Mouse (Mus musculus) CH12.LX (cell line): Measurements from ENCODE around the gene Rps6ka2. TPM values are rescaled to one million over a fixed set of nuclear protein-coding genes. Genes with fewer than 3 reads are reported as not detected.
A peak's percentile ranks its signal among the peaks of the same experiment; 100 is the strongest.

Source experiments
- DNase-seq: peaks from one replicate; pipeline ENCODE4 v3.0.0-alpha.2; 2013; ENCODE audit errors: extremely low read depth
- H3K27ac ChIP-seq: 2 replicates; pipeline ENCODE4 v1.5.1; 2012; ENCODE audit warnings: low read depth, mild to moderate bottlenecking, control low read depth, moderate library complexity; ENCODE audit not compliant: insufficient read depth
- H3K27me3 ChIP-seq: replicated peaks from 2 replicates; pipeline ENCODE3; 2012; ENCODE audit warnings: inconsistent platforms
- H3K36me3 ChIP-seq, 2 experiments: replicated peaks in 1 of 2; 2 replicates each; pipeline versions ENCODE3 to v1.6.1; 2012; ENCODE audit warnings: inconsistent platforms in 1 of 2, low read length in 1 of 2, mild to moderate bottlenecking in 1 of 2, mixed read lengths in 1 of 2, moderate library complexity in 1 of 2; ENCODE audit not compliant: control insufficient read depth in 1 of 2, insufficient read depth in 1 of 2
- H3K4me1 ChIP-seq, 2 experiments: 2 replicates each; pipeline ENCODE4 v1.6.1; 2012; ENCODE audit warnings: inconsistent platforms in 1 of 2, moderate library complexity in 1 of 2; ENCODE audit not compliant: insufficient read depth in 2 of 2, control insufficient read depth in 1 of 2
- H3K4me2 ChIP-seq: 2 replicates; pipeline ENCODE4 v1.6.1; 2012; ENCODE audit warnings: low read depth, mild to moderate bottlenecking, control low read depth; ENCODE audit not compliant: poor library complexity, insufficient read depth, severe bottlenecking
- H3K4me3 ChIP-seq, 3 experiments: fragments of 150-350 bp in 1 of 3; sonication (generic) in 1 of 3; replicated peaks in 1 of 3; 2 replicates each; pipeline versions ENCODE3 to v1.5.1; 2011 to 2012; ENCODE audit warnings: low read depth in 2 of 3, low read length in 2 of 3, mild to moderate bottlenecking in 2 of 3, moderate library complexity in 2 of 3, control low read depth in 1 of 3, improper control_type of control experiment in 1 of 3, inconsistent platforms in 1 of 3, mixed read lengths in 1 of 3; ENCODE audit not compliant: poor library complexity in 1 of 3
- H3K79me2 ChIP-seq: replicated peaks from 2 replicates; pipeline ENCODE4 v1.6.1; 2012; ENCODE audit warnings: mild to moderate bottlenecking, moderate library complexity; ENCODE audit not compliant: control insufficient read depth, poor library complexity, insufficient read depth, severe bottlenecking; ENCODE audit errors: extremely low read depth
- H3K9ac ChIP-seq: 2 replicates; pipeline ENCODE4 v1.6.1; 2012; ENCODE audit warnings: low read depth, mild to moderate bottlenecking, control low read depth, moderate library complexity; ENCODE audit not compliant: insufficient read depth
- H3K9me3 ChIP-seq: replicated peaks from 2 replicates; pipeline ENCODE3; 2012; ENCODE audit warnings: low read length, inconsistent platforms, mixed read lengths
- BHLHE40 ChIP-seq: IDR thresholded peaks from 2 replicates; pipeline ENCODE4 v1.6.1; 2011; ENCODE audit warnings: mild to moderate bottlenecking, low read depth, low read length, improper control_type of control experiment
- CTCF ChIP-seq, 2 experiments: IDR thresholded peaks in 1 of 2; conservative IDR thresholded peaks in 1 of 2; 2 replicates each; pipeline ENCODE4 v1.5.1; 2011 to 2012; ENCODE audit warnings: low read depth in 2 of 2, low read length in 2 of 2, improper control_type of control experiment in 1 of 2, inconsistent platforms in 1 of 2, mild to moderate bottlenecking in 1 of 2, moderate library complexity in 1 of 2
- ETS1 ChIP-seq: conservative IDR thresholded peaks from 2 replicates; pipeline ENCODE4 v1.6.1; 2012; ENCODE audit warnings: low read depth, mild to moderate bottlenecking, inconsistent platforms, low read length, improper control_type of control experiment, moderate library complexity
- IRF4 ChIP-seq: IDR thresholded peaks from 2 replicates; pipeline ENCODE4 v1.6.1; 2014; ENCODE audit warnings: low read depth, mild to moderate bottlenecking, inconsistent platforms, low read length, improper control_type of control experiment
- JUN ChIP-seq: IDR thresholded peaks from 2 replicates; pipeline ENCODE4 v1.6.1; 2011; ENCODE audit warnings: low read depth, mild to moderate bottlenecking, low read length, improper control_type of control experiment, moderate library complexity; ENCODE audit not compliant: insufficient read depth
- MAFK ChIP-seq: IDR thresholded peaks from 2 replicates; pipeline ENCODE4 v1.6.1; 2011; ENCODE audit warnings: low read length, improper control_type of control experiment; ENCODE audit not compliant: insufficient replicate concordance
- MAX ChIP-seq: IDR thresholded peaks from 2 replicates; pipeline ENCODE4 v1.6.1; 2011; ENCODE audit warnings: low read length, improper control_type of control experiment
- MEF2A ChIP-seq: IDR thresholded peaks from 2 replicates; pipeline ENCODE4 v1.6.1; 2014; ENCODE audit warnings: low read depth, mild to moderate bottlenecking, inconsistent platforms, low read length, improper control_type of control experiment, borderline replicate concordance
- MYC ChIP-seq: IDR thresholded peaks from 2 replicates; pipeline ENCODE4 v1.6.1; 2011; ENCODE audit warnings: low read depth, mild to moderate bottlenecking, improper control_type of control experiment, low read length
- RAD21 ChIP-seq: IDR thresholded peaks from 2 replicates; pipeline ENCODE4 v1.6.1; 2011; ENCODE audit warnings: low read depth, mild to moderate bottlenecking, low read length, improper control_type of control experiment, moderate library complexity
- RCOR1 ChIP-seq: conservative IDR thresholded peaks from 2 replicates; pipeline ENCODE4 v1.6.1; 2012; ENCODE audit warnings: low read depth, mild to moderate bottlenecking, inconsistent platforms, low read length, improper control_type of control experiment
- SIN3A ChIP-seq: IDR thresholded peaks from 2 replicates; pipeline ENCODE4 v1.6.1; 2012; ENCODE audit warnings: low read length, improper control_type of control experiment, inconsistent platforms
- SMC3 ChIP-seq: IDR thresholded peaks from 2 replicates; pipeline ENCODE4 v1.6.1; 2011; ENCODE audit warnings: low read depth, low read length, improper control_type of control experiment
- TCF12 ChIP-seq: IDR thresholded peaks from 2 replicates; pipeline ENCODE4 v1.6.1; 2014; ENCODE audit warnings: low read depth, mild to moderate bottlenecking, inconsistent platforms, low read length, improper control_type of control experiment
- UBTF ChIP-seq: IDR thresholded peaks from 2 replicates; pipeline ENCODE4 v1.6.1; 2012; ENCODE audit warnings: low read depth, mild to moderate bottlenecking, inconsistent platforms, low read length, improper control_type of control experiment, moderate library complexity
- USF1 ChIP-seq: IDR thresholded peaks from 2 replicates; pipeline ENCODE4 v1.6.1; 2014; ENCODE audit warnings: low read depth, mild to moderate bottlenecking, inconsistent platforms, low read length, improper control_type of control experiment
- USF2 ChIP-seq: conservative IDR thresholded peaks from 2 replicates; pipeline ENCODE4 v1.6.1; 2011; ENCODE audit warnings: low read depth, low read length, improper control_type of control experiment
- dilution Hi-C: fragments of 300-500 bp; cut with MboI; formaldehyde crosslinking; loops from 2 replicates; pipeline ENCODE4 v1.14.3; 2020; ENCODE audit warnings: low sequenced_read_pairs; ENCODE audit not compliant: extremely low pct_unique_long_range_greater_than_20kb, extremely low pct_ligation_motif_present
- in situ Hi-C: fragments of 300-500 bp; cut with MboI; formaldehyde crosslinking; loops from 3 replicates; pipeline ENCODE4 v1.14.3; 2019; ENCODE audit warnings: low sequenced_read_pairs, low pct_ligation_motif_present, low pct_unique_long_range_greater_than_20kb, mixed read lengths
- polyA plus RNA-seq: library from polyadenylated mRNA; unstranded; fragments of >175 nt; gene quantifications from 2 replicates; pipeline ENCODE4 v1.2.1, GENCODE M21; 2012; ENCODE audit warnings: low read depth; ENCODE audit not compliant: insufficient read length
- total RNA-seq, 2 experiments: library from RNA; depleted of rRNA; stranded (reverse); fragments of 300-350 nt in 1 of 2; fragments of >200 nt in 1 of 2; gene quantifications; 2 replicates each; pipeline ENCODE4 v1.2.3; 2012 to 2014

Rps6ka2 gene
- total and polyA plus RNA-seq, 3 experiments: 0.64 to 1.4 (median 0.91) TPM

- no peak overlapping the region for H3K9ac ChIP-seq
- no peaks in the 10 kb centered on the region for H3K79me2 ChIP-seq
- TF ChIP-seq MYC (peak; percentile 51; the same call in 1 of the 2 replicates), USF1 (no peak), MEF2A (0 out of 2 replicates have a peak, but pooled peaks have one; percentile 17), JUN (no peak), BHLHE40 (peak; percentile 69), RCOR1 (no peak), USF2 (0 out of 2 replicates have a peak, but pooled peaks have one; percentile 30), MAFK (0 out of 2 replicates have a peak, but pooled peaks have one; percentile 56), MAX (peak; percentile 53; the same call in 1 of the 2 replicates), IRF4 (peak; percentile 67), ETS1 (peak; percentile 53)
- TF ChIP-seq, all 38 proteins: peak for 8
- peaks cover 14 to 33% of the 10 kb centered on the region in 2 experiments for H3K4me1 ChIP-seq
- H3K36me3 ChIP-seq: no peaks in the 10 kb centered on the region
- DNase-seq: peak; percentile 78
- H3K4me3 ChIP-seq: no peak overlapping the region
- H3K27me3 ChIP-seq: no peaks in the 10 kb centered on the region
- H3K27ac ChIP-seq: no peak overlapping the region
- in situ Hi-C loops: no loop called here
- H3K4me2 ChIP-seq: no peak overlapping the region
- dilution Hi-C loops: no loop called here
- no peaks in the 10 kb centered on the region for H3K9me3 ChIP-seq
These were observed 80.5 kb downstream of the Rps6ka2 start for GRCm38 (mm10) chr17:7250373-7250772.

GRCm38 (mm10) chr17:7257208-7257607 is 87.3 kb downstream of the Rps6ka2 start:
- H3K4me1 ChIP-seq: no peaks in the 10 kb centered on the region
- no peaks in the 10 kb centered on the region for H3K27me3 ChIP-seq
- no peak overlapping the region for H3K4me3 ChIP-seq
- no peak overlapping the region for H3K4me2 ChIP-seq
- H3K27ac ChIP-seq: no peak overlapping the region
- no peak overlapping the region for H3K9ac ChIP-seq
- TF ChIP-seq SIN3A: no peak
- TF ChIP-seq SMC3: peak; percentile 34; the same call in 1 of the 2 replicates
- no peak for TF ChIP-seq TCF12
- TF ChIP-seq UBTF: no peak
- TF ChIP-seq CTCF (conservative IDR thresholded peaks at IDR 0.05 in 1 of 2, IDR thresholded peaks at IDR 0.05 in 1 of 2; ENCODE audit: low read depth in 2 of 2, low read length in 2 of 2): peak in 1 of 2 experiments; percentile 59; a peak in 2 of 4 replicates
- TF ChIP-seq RAD21: peak; percentile 64
- no peak for DNase-seq
- dilution Hi-C loops: no loop called here
- H3K9me3 ChIP-seq: no peaks in the 10 kb centered on the region
- in situ Hi-C loops: no loop called here
- no peaks in the 10 kb centered on the region for H3K79me2 ChIP-seq
- H3K36me3 ChIP-seq: no peaks in the 10 kb centered on the region
